Mouse (Mus musculus) bone marrow, adult 2 months (tissue): ENCODE data around the gene Snu13.

Source experiments
- CTCF ChIP-seq: fragments of 200-500 bp; IDR thresholded peaks from 2 replicates; pipeline ENCODE4 v1.5.1; 2011; ENCODE audit warnings: low read length, control low read depth; ENCODE audit not compliant: control insufficient read depth, insufficient read depth
- POLR2A ChIP-seq: fragments of 200-500 bp; IDR thresholded peaks from 2 replicates; pipeline ENCODE4 v1.6.1; 2011; ENCODE audit warnings: low read depth, mild to moderate bottlenecking, control low read depth, low read length, borderline replicate concordance; ENCODE audit not compliant: control insufficient read depth

GRCm38 (mm10) chr15:82023965-82024635 lies 23.3 kb downstream of the Snu13 start:
- no peak for TF ChIP-seq CTCF
- TF ChIP-seq POLR2A: no peak
